Mouse (Mus musculus): ENCODE measurements around the gene Slc22a23. TPM values are rescaled to one million over a fixed set of nuclear protein-coding genes. Genes with fewer than 3 reads are reported as not detected.

Slc22a23 gene
- polyA plus RNA-seq, 1 experiment from 2014 or later: 12.8 TPM

- no peak overlapping the region for H3K27ac ChIP-seq
- WGBS: 96% methylated on average over 1 of the region's 1 CpGs
- no peaks in the 10 kb centered on the region for H3K36me3 ChIP-seq
- no peak overlapping the region for H3K4me2 ChIP-seq
- H3K4me1 ChIP-seq (replicated peaks): peaks cover 12% of the 10 kb centered on the region
- H3K9ac ChIP-seq: no peak overlapping the region
- ATAC-seq (ENCODE audit: low FRiP score): no peak
- H3K9me3 ChIP-seq: no peaks in the 10 kb centered on the region
- H3K4me3 ChIP-seq: no peak overlapping the region
- H3K27me3 ChIP-seq: no peaks in the 10 kb centered on the region
Measured at GRCm38 (mm10) chr13:34290346-34290745, 54.6 kb downstream of the Slc22a23 start.

GRCm38 (mm10) chr13:34289567-34289966 lies 55.4 kb downstream of the Slc22a23 start:
- Histone ChIP-seq H3K4me2 (no peak overlapping the region), H3K9me3 (no peaks in the 10 kb centered on the region), H3K9ac (no peak overlapping the region), H3K27me3 (no peaks in the 10 kb centered on the region), H3K27ac (no peak overlapping the region), H3K36me3 (no peaks in the 10 kb centered on the region), H3K4me3 (no peak overlapping the region), H3K4me1 (replicated peaks) (peaks cover 12% of the 10 kb centered on the region)
- no peak for ATAC-seq (ENCODE audit: low FRiP score)
- 95% methylated on average over 2 of the region's 2 CpGs for WGBS

DNA sequence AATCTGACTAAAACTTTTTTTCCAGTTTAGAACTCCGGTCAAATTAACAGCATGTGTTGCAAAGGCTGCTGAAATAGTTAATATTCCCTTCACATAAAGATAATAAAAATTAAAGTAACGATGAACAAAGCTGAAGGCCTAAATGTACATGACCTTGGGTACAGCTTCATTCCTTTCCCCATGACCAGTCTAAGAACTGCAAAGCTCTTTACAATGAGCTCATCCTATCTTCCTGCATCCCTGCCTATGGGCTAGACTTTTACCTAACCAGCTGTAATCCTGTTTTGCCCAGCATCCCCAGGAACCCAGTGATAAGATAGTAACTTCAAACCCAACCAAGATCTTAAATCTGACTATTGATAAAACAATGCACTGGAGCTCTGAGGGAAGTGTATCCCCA lies 56.9 kb downstream of the Slc22a23 start:
- H3K4me3 ChIP-seq: no peak overlapping the region
- no peaks in the 10 kb centered on the region for H3K27me3 ChIP-seq
- ATAC-seq (ENCODE audit: low FRiP score): no peak
- no peaks in the 10 kb centered on the region for H3K36me3 ChIP-seq
- H3K9ac ChIP-seq: no peak overlapping the region
- WGBS: 19% methylated on average over 2 of the region's 2 CpGs
- peaks cover 12% of the 10 kb centered on the region for H3K4me1 ChIP-seq (replicated peaks)
- peak overlapping the region; percentile 60; the same call in 1 of the 2 replicates for H3K27ac ChIP-seq
- H3K4me2 ChIP-seq: no peak overlapping the region
- H3K9me3 ChIP-seq: no peaks in the 10 kb centered on the region

- Histone ChIP-seq H3K4me2 (no peak overlapping the region), H3K27ac (peak overlapping the region; percentile 60; the same call in 1 of the 2 replicates), H3K9ac (no peak overlapping the region), H3K27me3 (no peaks in the 10 kb centered on the region), H3K4me3 (no peak overlapping the region), H3K9me3 (no peaks in the 10 kb centered on the region), H3K36me3 (no peaks in the 10 kb centered on the region), H3K4me1 (replicated peaks) (peaks cover 12% of the 10 kb centered on the region)
- 3% methylated on average over 9 of the region's 9 CpGs for WGBS
- no peak; the same call in 1 of the 2 replicates for ATAC-seq (ENCODE audit: low FRiP score)
Measured at GRCm38 (mm10) chr13:34287601-34288083, 57.3 kb downstream of the Slc22a23 start.

- H3K9me3 ChIP-seq: no peaks in the 10 kb centered on the region
- no peaks in the 10 kb centered on the region for H3K27me3 ChIP-seq
- no peak overlapping the region for H3K9ac ChIP-seq
- ATAC-seq (ENCODE audit: low FRiP score): no peak
- no peak overlapping the region for H3K4me3 ChIP-seq
- H3K4me2 ChIP-seq: no peak overlapping the region
- WGBS: 95% methylated on average over 6 of the region's 6 CpGs
- peaks cover 15% of the 10 kb centered on the region for H3K4me1 ChIP-seq (replicated peaks)
- 0 out of 2 replicates have a peak, but pooled peaks cover 2% of the 10 kb centered on the region for H3K36me3 ChIP-seq
- H3K27ac ChIP-seq: no peak overlapping the region
Measured at GRCm38 (mm10) chr13:34281360-34281759, 63.6 kb downstream of the Slc22a23 start.

DNA sequence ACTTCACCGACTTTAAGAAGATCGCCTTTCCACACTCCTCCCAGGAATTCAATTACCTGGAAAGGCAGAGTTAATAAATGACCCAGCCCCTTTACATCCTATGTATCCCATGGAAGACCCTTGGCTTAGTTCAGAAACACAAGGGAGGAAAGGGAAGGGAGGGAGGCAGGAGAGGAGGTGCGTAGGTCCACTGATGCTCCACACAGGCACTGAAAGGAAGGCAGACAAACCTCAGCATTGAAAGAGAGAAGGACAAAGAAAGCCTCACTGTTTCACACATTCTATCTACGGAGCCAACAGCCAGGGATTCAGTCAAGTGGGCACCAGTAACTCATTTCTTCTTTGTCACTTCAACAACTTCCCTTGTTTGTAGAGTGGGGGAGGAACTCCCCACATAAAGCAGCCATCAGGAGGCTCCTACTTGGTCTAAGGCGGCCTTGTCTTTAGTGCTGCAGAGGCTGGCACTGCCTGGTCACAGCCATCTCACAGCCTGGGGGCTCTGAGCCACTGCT lies 66.2 kb downstream of the Slc22a23 start:
- peak overlapping the region; percentile 48 for H3K27ac ChIP-seq
- no peaks in the 10 kb centered on the region for H3K9me3 ChIP-seq
- no peak overlapping the region for H3K4me2 ChIP-seq
- WGBS: 30% methylated on average over 5 of the region's 5 CpGs
- 0 out of 2 replicates have a peak, but pooled peaks cover 9% of the 10 kb centered on the region for H3K36me3 ChIP-seq
- H3K9ac ChIP-seq: no peak overlapping the region
- no peak overlapping the region for H3K4me3 ChIP-seq
- H3K4me1 ChIP-seq (replicated peaks): peaks cover 15% of the 10 kb centered on the region
- H3K27me3 ChIP-seq: no peaks in the 10 kb centered on the region
- ATAC-seq (ENCODE audit: low FRiP score): peak; percentile 80

DNA sequence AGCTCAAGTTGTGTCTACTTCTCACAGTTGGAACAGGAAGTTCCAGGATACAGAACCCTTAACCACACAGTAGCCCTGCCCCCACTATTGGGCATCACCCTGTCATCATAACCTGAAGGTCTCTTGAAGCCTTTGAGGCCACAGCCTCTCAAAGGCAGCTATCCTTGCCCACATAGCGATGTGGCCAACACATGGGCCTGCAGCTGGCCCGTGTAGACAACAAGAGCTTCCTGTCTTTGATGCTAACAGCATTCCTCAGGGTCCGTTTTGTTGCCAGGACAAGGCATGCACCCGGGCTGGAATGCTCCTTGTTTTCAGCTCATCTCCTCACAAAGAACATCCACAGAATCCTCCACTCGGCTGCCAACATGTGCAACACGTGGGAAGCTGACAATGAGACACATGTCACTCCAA lies 66.7 kb downstream of the Slc22a23 start:
- H3K4me2 ChIP-seq: no peak overlapping the region
- ATAC-seq (ENCODE audit: low FRiP score): peak; percentile 53; the same call in 1 of the 2 replicates
- H3K9ac ChIP-seq: no peak overlapping the region
- H3K4me1 ChIP-seq (replicated peaks): peaks cover 15% of the 10 kb centered on the region
- 17% methylated on average over 6 of the region's 6 CpGs for WGBS
- no peaks in the 10 kb centered on the region for H3K27me3 ChIP-seq
- H3K27ac ChIP-seq: peak overlapping the region; percentile 48; the same call in 1 of the 2 replicates
- H3K9me3 ChIP-seq: no peaks in the 10 kb centered on the region
- H3K4me3 ChIP-seq: no peak overlapping the region
- 0 out of 2 replicates have a peak, but pooled peaks cover 9% of the 10 kb centered on the region for H3K36me3 ChIP-seq

DNA sequence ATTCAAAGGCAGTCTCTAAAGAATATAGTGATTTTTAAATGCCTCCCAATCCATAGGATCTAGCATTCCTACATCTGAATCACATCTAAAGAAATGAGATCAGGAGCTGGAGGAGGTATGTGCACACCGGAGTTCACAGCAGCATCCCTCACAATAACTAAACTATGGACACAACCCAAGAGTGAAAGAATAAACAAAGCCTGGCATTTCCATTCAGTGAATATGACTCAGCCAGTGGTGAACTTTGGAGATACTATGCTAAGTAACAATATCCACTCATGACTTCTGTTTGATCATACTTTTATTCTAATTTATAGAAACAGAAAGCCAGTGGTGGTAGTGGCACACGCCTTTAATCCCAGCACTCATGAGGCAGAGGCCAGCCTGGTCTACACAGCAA lies 67.4 kb downstream of the Slc22a23 start:
- H3K27me3 ChIP-seq: no peaks in the 10 kb centered on the region
- H3K4me3 ChIP-seq: no peak overlapping the region
- H3K4me2 ChIP-seq: no peak overlapping the region
- 0 out of 2 replicates have a peak, but pooled peaks cover 9% of the 10 kb centered on the region for H3K36me3 ChIP-seq
- H3K4me1 ChIP-seq (replicated peaks): peaks cover 19% of the 10 kb centered on the region
- WGBS: 91% methylated on average over 2 of the region's 2 CpGs
- ATAC-seq (ENCODE audit: low FRiP score): no peak
- no peaks in the 10 kb centered on the region for H3K9me3 ChIP-seq
- H3K27ac ChIP-seq: no peak overlapping the region
- H3K9ac ChIP-seq: no peak overlapping the region

GRCm38 (mm10) chr13:34277001-34277400 lies 68.0 kb downstream of the Slc22a23 start:
- no peak overlapping the region for H3K4me2 ChIP-seq
- peaks cover 25% of the 10 kb centered on the region for H3K4me1 ChIP-seq (replicated peaks)
- WGBS: 90% methylated on average over 3 of the region's 3 CpGs
- H3K9me3 ChIP-seq: no peaks in the 10 kb centered on the region
- H3K27ac ChIP-seq: no peak overlapping the region
- H3K4me3 ChIP-seq: no peak overlapping the region
- ATAC-seq (ENCODE audit: low FRiP score): no peak
- no peak overlapping the region for H3K9ac ChIP-seq
- H3K36me3 ChIP-seq: 0 out of 2 replicates have a peak, but pooled peaks cover 9% of the 10 kb centered on the region
- no peaks in the 10 kb centered on the region for H3K27me3 ChIP-seq

DNA sequence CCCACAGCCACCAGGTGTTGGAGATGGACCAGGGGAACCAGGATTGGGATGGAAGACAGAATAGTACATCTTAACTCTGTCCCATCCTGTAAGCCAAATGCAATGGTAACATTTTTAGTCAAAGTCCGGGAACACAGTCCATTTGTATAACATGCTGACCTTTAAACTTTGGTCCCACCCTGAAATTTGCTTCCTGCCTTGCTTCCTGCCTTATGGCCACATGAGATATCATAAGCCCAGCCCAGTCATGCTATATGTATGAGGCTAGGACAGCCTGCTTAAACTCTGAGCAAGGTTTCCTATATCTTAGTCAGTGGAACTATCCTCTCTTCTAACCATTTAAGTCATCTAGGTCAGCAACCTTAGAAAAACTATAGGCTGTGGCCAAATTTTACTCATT lies 70.1 kb downstream of the Slc22a23 start:
- Histone ChIP-seq H3K4me2 (no peak overlapping the region), H3K9me3 (no peaks in the 10 kb centered on the region), H3K36me3 (0 out of 2 replicates have a peak, but pooled peaks cover 9% of the 10 kb centered on the region), H3K27me3 (no peaks in the 10 kb centered on the region), H3K27ac (no peak overlapping the region), H3K4me3 (no peak overlapping the region), H3K9ac (no peak overlapping the region), H3K4me1 (replicated peaks) (peaks cover 45% of the 10 kb centered on the region)
- no peak for ATAC-seq (ENCODE audit: low FRiP score)
- 88% methylated on average over 1 of the region's 1 CpGs for WGBS

GRCm38 (mm10) chr13:34274417-34274816 lies 70.6 kb downstream of the Slc22a23 start:
- H3K4me1 ChIP-seq (replicated peaks): peaks cover 45% of the 10 kb centered on the region
- H3K9me3 ChIP-seq: no peaks in the 10 kb centered on the region
- WGBS: 97% methylated on average over 2 of the region's 2 CpGs

DNA sequence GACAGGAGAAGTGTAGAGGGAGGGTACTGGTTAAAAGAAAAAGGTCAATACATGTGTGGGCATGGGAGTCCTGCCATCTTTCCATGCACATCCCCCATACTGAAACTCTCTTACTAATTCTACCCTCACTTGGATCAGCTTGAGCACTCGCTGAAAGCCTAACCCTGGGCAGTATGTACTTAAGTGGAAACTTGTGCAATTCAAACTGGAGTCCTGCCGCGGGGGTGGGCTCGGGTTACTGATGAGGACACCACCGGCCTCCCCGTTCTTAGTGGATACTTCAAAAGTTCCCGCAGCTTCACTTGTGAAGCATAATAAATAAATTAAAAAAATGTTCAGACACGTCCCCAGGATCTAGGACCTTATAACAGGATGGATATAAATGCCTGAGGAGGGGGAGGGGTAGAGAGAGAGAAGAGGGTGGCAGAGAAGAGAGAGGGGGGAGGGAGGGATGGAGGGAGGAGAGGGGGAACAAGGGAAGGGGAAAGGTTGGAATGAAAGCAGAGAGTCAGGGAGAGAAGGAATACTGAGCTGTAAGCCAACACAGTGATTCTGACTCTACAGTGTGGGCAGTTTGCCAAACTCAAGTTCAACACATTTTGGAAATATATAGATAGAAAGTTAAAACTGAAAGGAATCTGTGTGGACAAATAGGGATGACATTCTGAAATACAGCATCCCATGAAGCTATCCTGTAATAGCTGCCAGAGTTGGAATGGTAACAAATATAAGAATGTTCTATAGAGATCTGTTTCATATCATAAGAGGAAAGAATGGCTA lies 72.5 kb downstream of the Slc22a23 start:
- WGBS: 49% methylated on average over 8 of the region's 8 CpGs
- Histone ChIP-seq H3K27me3 (no peaks in the 10 kb centered on the region), H3K36me3 (0 out of 2 replicates have a peak, but pooled peaks cover 9% of the 10 kb centered on the region), H3K4me1 (replicated peaks) (peaks cover 45% of the 10 kb centered on the region), H3K4me3 (no peak overlapping the region), H3K27ac (peak overlapping the region; percentile 14; the same call in 1 of the 2 replicates), H3K9ac (no peak overlapping the region), H3K4me2 (no peak overlapping the region), H3K9me3 (no peaks in the 10 kb centered on the region)
- ATAC-seq (ENCODE audit: low FRiP score): no peak

More at GRCm38 (mm10) chr13:34274417-34274816, 70.6 kb downstream of the Slc22a23 start:
- Histone ChIP-seq H3K27ac (no peak overlapping the region), H3K36me3 (0 out of 2 replicates have a peak, but pooled peaks cover 9% of the 10 kb centered on the region), H3K4me2 (no peak overlapping the region), H3K9ac (no peak overlapping the region), H3K4me3 (no peak overlapping the region), H3K27me3 (no peaks in the 10 kb centered on the region)
- no peak for ATAC-seq (ENCODE audit: low FRiP score)
